Mouse (Mus musculus) liver, postnatal 0 days (tissue): ENCODE results near the gene Gja1. TPM values are rescaled to one million over a fixed set of nuclear protein-coding genes. Genes with fewer than 3 reads are reported as not detected.

Source experiments
- ATAC-seq: fragments of 200-750 bp; cut with Nextera tagmentation; 2 replicates; pipeline ENCODE4 v1.8.0; 2017; ENCODE audit warnings: mild to moderate bottlenecking, moderate library complexity
- DNase-seq: peaks from one replicate; pipeline ENCODE4 v3.0.0-alpha.2; 2016
- H3K27ac ChIP-seq: fragments of 300-500 bp; sonication (generic); 2 replicates; pipeline ENCODE4 v1.5.1; 2014; ENCODE audit warnings: antibody characterized with exemption, moderate library complexity, mild to moderate bottlenecking, low read depth
- H3K27me3 ChIP-seq: fragments of 300-500 bp; sonication (generic); 2 replicates; pipeline ENCODE4 v1.6.1; 2014; ENCODE audit warnings: low read length, control low read depth, mixed read lengths; ENCODE audit not compliant: insufficient read depth
- H3K36me3 ChIP-seq: fragments of 300-500 bp; sonication (generic); replicated peaks from 2 replicates; pipeline ENCODE4 v1.6.1; 2014; ENCODE audit warnings: mild to moderate bottlenecking, control low read depth, low read length, moderate library complexity, mixed read lengths; ENCODE audit not compliant: insufficient read depth
- H3K4me1 ChIP-seq: fragments of 300-500 bp; sonication (generic); 2 replicates; pipeline ENCODE4 v1.6.1; 2014; ENCODE audit warnings: antibody characterized with exemption, mild to moderate bottlenecking, control low read depth; ENCODE audit not compliant: insufficient read depth
- H3K4me2 ChIP-seq: fragments of 300-500 bp; sonication (generic); 2 replicates; pipeline ENCODE4 v1.6.1; 2014; ENCODE audit warnings: low read depth, mild to moderate bottlenecking, low read length, moderate library complexity, mixed read lengths
- H3K4me3 ChIP-seq: fragments of 300-500 bp; sonication (generic); 2 replicates; pipeline ENCODE4 v1.5.1; 2014; ENCODE audit warnings: low read depth, low read length
- H3K9ac ChIP-seq: fragments of 300-500 bp; sonication (generic); replicated peaks from 2 replicates; pipeline ENCODE4 v1.6.1; 2014; ENCODE audit warnings: mild to moderate bottlenecking, moderate library complexity
- H3K9me3 ChIP-seq: fragments of 300-500 bp; sonication (generic); 2 replicates; pipeline ENCODE4 v1.6.1; 2016; ENCODE audit warnings: mild to moderate bottlenecking, control low read depth, low read length, mixed read lengths
- CTCF ChIP-seq: sonication (generic); IDR thresholded peaks from 2 replicates; pipeline ENCODE4 v1.5.1; 2016; ENCODE audit warnings: antibody characterized with exemption, low read depth
- EP300 ChIP-seq: IDR thresholded peaks from 2 replicates; pipeline ENCODE4 v1.6.1; 2016; ENCODE audit warnings: antibody characterized with exemption, low read depth, mild to moderate bottlenecking
- WGBS: fragments of 180-500 bp; shearing (Covaris S2); extraction: QIAGEN DNeasy Blood & Tissue Kit; methylation state at CpG from one replicate; pipeline ENCODE4 v1.1.7; 2014; ENCODE audit not compliant: insufficient replicate concordance; 5-methylcytosine and 5-hydroxymethylcytosine counted together
- polyA plus RNA-seq: library from polyadenylated mRNA; unstranded; fragments of >200 nt; fragmentation: Nextera tagmentation; extraction: Ambion mirVana; gene quantifications from 2 replicates; pipeline ENCODE4 v1.2.1, GENCODE M21; 2015

Gene Gja1
- 4.1 and 4.6 TPM in 2 replicates for polyA plus RNA-seq

GRCm38 (mm10) chr10:56377097-56377965 is at the start of gene Gja1:
Gja1 (plus strand) TSS chr10:56377330.
- no peaks in the 10 kb centered on the region for H3K36me3 ChIP-seq
- peaks cover 21% of the 10 kb centered on the region for H3K27me3 ChIP-seq
- DNase-seq (peak; percentile 29), ATAC-seq (peak; percentile 58)
- H3K4me3 ChIP-seq = peak within 1 kb of the TSS; percentile 53
- no peaks in the 10 kb centered on the region for H3K9me3 ChIP-seq
- WGBS = 1% methylated on average over 23 of the region's 23 CpGs
- H3K9ac ChIP-seq = peak within 1 kb of the TSS; percentile 61; the same call in 1 of the 2 replicates
- H3K4me2 ChIP-seq = peak within 1 kb of the TSS; percentile 77
- H3K27ac ChIP-seq = 0 out of 2 replicates have a peak within 1 kb of the TSS, but pooled peaks have one; percentile 29
- no peak for TF ChIP-seq CTCF
- TF ChIP-seq EP300 = no peak
- H3K4me1 ChIP-seq = peaks cover 4% of the 10 kb centered on the region

GRCm38 (mm10) chr10:56338851-56339489 is 38.2 kb upstream of the Gja1 start:
- H3K27me3 ChIP-seq = no peaks in the 10 kb centered on the region
- ATAC-seq (peak; percentile 56; the same call in 1 of the 2 replicates), DNase-seq (peak; percentile 80)
- H3K27ac ChIP-seq = no peak overlapping the region
- no peak overlapping the region for H3K4me2 ChIP-seq
- H3K4me3 ChIP-seq = no peak overlapping the region
- TF ChIP-seq EP300 = no peak
- peak; percentile 95 for TF ChIP-seq CTCF
- no peak overlapping the region for H3K9ac ChIP-seq
- H3K9me3 ChIP-seq = no peaks in the 10 kb centered on the region
- no peaks in the 10 kb centered on the region for H3K36me3 ChIP-seq
- WGBS = 49% methylated on average over 6 of the region's 6 CpGs
- no peaks in the 10 kb centered on the region for H3K4me1 ChIP-seq

- H3K4me1 ChIP-seq = no peaks in the 10 kb centered on the region
- TF ChIP-seq CTCF (no peak), EP300 (no peak)
- H3K9ac ChIP-seq = no peak overlapping the region
- DNase-seq (no peak), ATAC-seq (no peak)
- 64% methylated on average over 4 of the region's 4 CpGs for WGBS
- H3K9me3 ChIP-seq = no peaks in the 10 kb centered on the region
- no peak overlapping the region for H3K4me3 ChIP-seq
- no peaks in the 10 kb centered on the region for H3K27me3 ChIP-seq
- H3K36me3 ChIP-seq = no peaks in the 10 kb centered on the region
- H3K27ac ChIP-seq = no peak overlapping the region
- H3K4me2 ChIP-seq = no peak overlapping the region
Observed at GRCm38 (mm10) chr10:56360472-56360871, 16.7 kb upstream of the Gja1 start.

GRCm38 (mm10) chr10:56369073-56369472 is 8.1 kb upstream of the Gja1 start:
- Histone ChIP-seq H3K9ac (no peak overlapping the region), H3K9me3 (no peaks in the 10 kb centered on the region), H3K4me1 (no peaks in the 10 kb centered on the region), H3K36me3 (no peaks in the 10 kb centered on the region), H3K27ac (no peak overlapping the region), H3K27me3 (no peaks in the 10 kb centered on the region), H3K4me2 (no peak overlapping the region), H3K4me3 (no peak overlapping the region)
- TF ChIP-seq CTCF = peak; percentile 81
- no peak for TF ChIP-seq EP300
- ATAC-seq (no peak), DNase-seq (peak; percentile 68)
- WGBS = 19% methylated on average over 7 of the region's 7 CpGs

GRCm38 (mm10) chr10:56373021-56373720 is 4.0 kb upstream of the Gja1 start:
- TF ChIP-seq CTCF = peak; percentile 59
- no peak for TF ChIP-seq EP300
- Histone ChIP-seq H3K9ac (no peak overlapping the region), H3K4me2 (no peak overlapping the region), H3K4me3 (no peak overlapping the region), H3K27me3 (peaks cover 5% of the 10 kb centered on the region), H3K27ac (no peak overlapping the region), H3K9me3 (no peaks in the 10 kb centered on the region), H3K4me1 (no peaks in the 10 kb centered on the region), H3K36me3 (no peaks in the 10 kb centered on the region)
- 37% methylated on average over 8 of the region's 8 CpGs for WGBS
- ATAC-seq = no peak
- no peak for DNase-seq

- Histone ChIP-seq H3K27ac (no peak overlapping the region), H3K36me3 (no peaks in the 10 kb centered on the region), H3K4me2 (no peak overlapping the region), H3K9ac (no peak overlapping the region), H3K9me3 (no peaks in the 10 kb centered on the region), H3K4me1 (peaks cover 4% of the 10 kb centered on the region), H3K27me3 (peaks cover 15% of the 10 kb centered on the region), H3K4me3 (no peak overlapping the region)
- DNase-seq = no peak
- no peak for TF ChIP-seq CTCF
- TF ChIP-seq EP300 = no peak
- ATAC-seq = no peak
- 55% methylated on average over 5 of the region's 5 CpGs for WGBS
Observed at GRCm38 (mm10) chr10:56374169-56374568, 3.0 kb upstream of the Gja1 start.
